Mouse (Mus musculus): ENCODE results near the gene Sem1. TPM values are rescaled to one million over a fixed set of nuclear protein-coding genes. Genes with fewer than 3 reads are reported as not detected.
"Not testable (repeated sequence)": the region's sequence is repeated elsewhere in the genome, so short reads cannot be mapped to it uniquely, and the experiment has no call there.

Sem1 gene
- 10 to 100 TPM; 33.1 to 43.4 (median 39.7) TPM for total RNA-seq (2022)

- peak; percentile 75 to 81 for DNase-seq (ENCODE audit: low spot score in 2 of 2)
These were observed at the start of gene Sem1 for GRCm38 (mm10) chr6:6578304-6579149. Sem1 (minus strand) TSS chr6:6578663.

GRCm38 (mm10) chr6:6622846-6623749 lies 44.6 kb upstream of the Sem1 start:
- peak in 1 of 2 experiments; percentile 3 for DNase-seq (ENCODE audit: low spot score in 2 of 2)

- DNase-seq (ENCODE audit: low spot score in 2 of 2) = no peak
These were observed 25.4 kb upstream of the Sem1 start for GRCm38 (mm10) chr6:6603561-6604544.

DNA sequence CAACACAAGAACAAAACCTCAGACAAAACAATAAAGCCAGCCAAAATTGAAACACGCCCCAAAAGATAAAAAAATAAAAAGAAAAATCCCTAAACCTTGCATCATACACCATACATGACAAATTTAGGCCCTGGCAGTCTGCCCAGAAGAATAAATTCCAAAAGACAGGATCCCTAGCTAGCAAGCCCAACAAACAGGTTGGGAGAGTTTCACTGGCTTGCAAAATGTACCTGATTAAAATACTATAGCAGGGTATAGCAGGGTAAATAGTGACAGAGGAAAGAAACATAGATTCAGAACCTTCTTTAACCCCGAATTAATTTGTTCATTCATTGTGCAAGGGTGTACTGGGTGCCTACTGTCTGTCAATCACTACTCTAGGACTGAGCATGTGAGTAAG lies 7.8 kb upstream of the Sem1 start:
- DNase-seq (ENCODE audit: low spot score in 2 of 2) = no peak

- no peak for DNase-seq (ENCODE audit: low spot score in 2 of 2)
These were observed 3.4 kb upstream of the Sem1 start for GRCm38 (mm10) chr6:6581849-6582248.

DNA sequence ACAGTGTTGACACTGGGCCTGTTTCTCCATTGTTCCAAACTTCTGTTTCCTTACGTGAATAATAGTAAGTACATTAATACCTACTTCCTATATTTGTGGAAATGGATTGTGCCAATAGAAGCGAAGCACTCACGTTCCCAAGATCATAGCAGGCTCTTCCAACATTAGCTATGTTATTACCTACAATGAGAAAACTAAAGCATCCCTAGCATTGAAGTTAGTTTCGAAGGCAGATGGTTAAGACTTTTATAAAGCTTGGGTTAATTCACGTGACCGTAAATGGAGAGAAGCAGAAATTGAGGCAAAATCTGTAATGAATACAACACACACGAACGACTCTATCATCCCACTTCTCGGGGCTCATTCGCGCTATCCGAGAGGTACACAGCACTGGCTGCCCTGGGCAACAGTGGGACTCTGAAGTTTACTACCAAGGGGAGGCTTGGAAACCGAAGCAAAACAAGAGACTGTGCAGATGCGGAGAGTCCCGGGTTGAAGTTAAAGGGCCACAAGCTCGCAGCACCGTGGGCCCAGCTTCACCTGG lies 650 bp downstream of the Sem1 start:
- DNase-seq (ENCODE audit: low spot score in 2 of 2) = no peak

GRCm38 (mm10) chr6:6577291-6577690 lies 1.2 kb downstream of the Sem1 start:
- DNase-seq (ENCODE audit: low spot score in 2 of 2) = no peak

DNA sequence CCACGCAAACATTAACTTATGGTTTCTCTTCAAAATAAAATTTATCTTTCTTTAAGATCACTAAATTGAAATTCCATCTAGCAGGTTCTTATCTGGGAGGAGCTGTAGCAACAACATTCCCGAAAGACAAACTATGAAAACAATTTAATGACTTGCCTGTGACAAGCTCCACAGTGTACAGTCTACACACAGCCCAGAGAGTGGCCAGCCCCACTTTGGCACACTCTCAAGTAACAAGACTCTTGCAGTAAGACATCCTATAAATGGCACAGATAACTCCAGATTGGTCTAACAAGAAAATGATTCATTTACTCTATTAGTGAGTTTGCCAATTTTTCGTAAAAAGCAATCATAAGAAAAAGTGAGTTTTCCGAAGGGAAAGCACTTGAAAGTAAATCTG lies 2.7 kb downstream of the Sem1 start:
- DNase-seq (ENCODE audit: low spot score in 2 of 2) = no peak

GRCm38 (mm10) chr6:6568436-6568835 lies 10.0 kb downstream of the Sem1 start:
- no peak for DNase-seq (ENCODE audit: low spot score in 2 of 2)

- no peak for DNase-seq (ENCODE audit: low spot score in 2 of 2)
These were observed 14.8 kb downstream of the Sem1 start for GRCm38 (mm10) chr6:6563691-6564090.

GRCm38 (mm10) chr6:6562716-6563115 lies 15.7 kb downstream of the Sem1 start:
- no peak for DNase-seq (ENCODE audit: low spot score in 2 of 2)

DNA sequence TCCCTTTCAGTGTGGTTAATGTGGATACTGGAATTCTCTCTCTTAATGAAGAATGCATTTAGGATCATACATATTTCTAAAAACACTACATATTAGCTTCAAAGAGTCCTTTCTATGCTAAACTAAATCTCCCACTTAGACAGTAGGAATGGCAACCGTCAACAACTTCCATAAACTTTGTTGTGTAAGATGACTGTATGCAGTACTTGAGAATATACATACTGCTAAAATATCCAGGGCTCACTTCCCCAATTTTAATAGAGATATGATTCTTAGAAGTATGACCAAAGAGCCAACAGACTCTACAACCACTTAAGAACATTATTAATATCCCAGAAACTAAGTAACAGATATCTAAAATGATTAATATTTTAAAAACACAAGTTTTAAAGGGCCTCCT lies 20.8 kb downstream of the Sem1 start:
- DNase-seq (ENCODE audit: low spot score in 2 of 2) = no peak

DNA sequence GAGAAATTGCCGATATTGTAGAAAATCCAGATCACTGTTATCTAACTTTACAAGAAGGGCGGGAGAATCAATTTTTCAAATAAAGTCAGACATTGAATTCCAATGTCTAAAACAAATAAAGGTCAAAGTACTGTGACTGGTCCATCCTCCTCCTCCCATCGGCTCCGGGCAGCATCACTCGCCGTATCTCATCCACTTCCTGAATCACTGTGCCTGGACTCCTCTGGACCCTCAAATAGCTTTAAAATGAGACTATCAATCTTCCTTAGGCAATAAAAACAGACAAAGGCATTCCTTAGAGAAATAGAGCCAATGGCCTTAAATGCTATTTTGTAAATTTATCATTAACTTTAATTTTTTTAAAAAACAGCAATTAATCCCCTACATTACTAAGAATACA lies 26.5 kb downstream of the Sem1 start:
- no peak for DNase-seq (ENCODE audit: low spot score in 2 of 2)

DNA sequence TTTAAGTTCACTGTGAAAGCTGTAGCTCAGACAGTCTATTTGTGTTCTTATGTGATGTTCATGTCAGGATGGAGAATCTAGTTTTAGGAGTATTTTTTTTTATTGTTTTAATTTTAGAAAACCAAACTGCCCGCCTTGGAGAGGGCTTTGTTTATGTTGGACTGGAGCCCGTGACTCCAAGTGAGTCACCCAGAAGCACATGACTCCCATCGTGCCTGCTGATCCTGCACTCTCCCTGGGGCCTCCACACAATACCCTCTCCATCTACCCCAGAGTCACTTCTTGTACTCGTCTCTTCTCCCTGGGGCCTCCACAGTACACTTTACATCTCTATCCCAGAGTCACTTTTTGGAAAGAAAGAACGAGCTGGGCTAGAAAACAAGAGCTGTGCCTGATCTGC lies 30.5 kb downstream of the Sem1 start:
- DNase-seq (ENCODE audit: low spot score in 2 of 2) = no peak

DNA sequence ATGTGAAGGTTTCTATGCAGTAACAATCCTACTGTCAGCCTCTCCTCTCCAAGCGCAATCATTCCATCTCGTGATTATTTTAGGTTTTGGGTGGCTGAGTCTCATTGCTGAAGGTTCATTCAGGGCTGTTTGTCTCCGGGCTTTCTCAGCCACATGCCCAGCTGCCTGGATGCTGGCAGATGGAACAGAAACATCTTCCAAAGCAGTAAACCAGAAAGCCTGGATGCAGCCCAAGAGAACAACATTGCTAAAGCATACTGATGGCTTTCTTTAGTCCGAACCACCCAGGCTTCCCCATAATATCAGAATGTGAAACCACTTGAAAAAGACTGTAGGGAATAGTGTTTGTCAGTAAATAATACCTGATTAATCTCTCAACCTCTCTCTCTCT lies 34.2 kb downstream of the Sem1 start:
- DNase-seq (ENCODE audit: low spot score in 2 of 2) = peak in 1 of 2 experiments; percentile 34

DNA sequence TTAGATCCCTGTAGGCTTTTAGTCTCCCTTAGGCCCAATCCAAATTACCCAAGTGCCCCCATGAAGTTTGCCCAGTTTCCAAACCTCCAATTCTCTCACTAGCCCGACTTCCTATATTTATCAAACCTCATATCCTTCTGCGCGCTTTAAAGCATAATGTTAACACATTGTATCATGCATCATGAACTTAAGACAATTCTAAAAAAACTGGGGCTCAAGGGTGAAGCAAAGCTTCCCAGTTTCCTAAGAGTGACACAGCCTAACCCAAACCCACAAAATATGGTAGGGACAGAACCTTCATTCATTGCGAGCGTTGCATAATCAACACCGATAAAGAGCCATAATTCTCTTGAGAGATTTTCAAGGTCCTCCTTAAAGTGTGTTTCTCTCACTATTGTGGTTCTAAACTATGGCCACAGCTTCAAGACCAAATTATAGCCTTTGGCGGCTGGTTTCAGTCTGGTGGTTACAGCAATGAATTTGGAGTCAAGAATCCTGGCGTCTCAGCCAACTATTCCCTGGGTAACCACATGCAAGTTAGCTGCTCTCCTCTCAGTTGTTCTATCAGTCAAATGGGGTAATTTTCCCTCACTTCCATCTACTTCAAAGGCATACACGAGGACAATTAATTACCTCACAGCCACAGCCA lies 34.7 kb downstream of the Sem1 start:
- no peak for DNase-seq (ENCODE audit: low spot score in 2 of 2)

- DNase-seq (ENCODE audit: low spot score in 2 of 2) = no peak
These were observed 36.3 kb downstream of the Sem1 start for GRCm38 (mm10) chr6:6542133-6542532.

DNA sequence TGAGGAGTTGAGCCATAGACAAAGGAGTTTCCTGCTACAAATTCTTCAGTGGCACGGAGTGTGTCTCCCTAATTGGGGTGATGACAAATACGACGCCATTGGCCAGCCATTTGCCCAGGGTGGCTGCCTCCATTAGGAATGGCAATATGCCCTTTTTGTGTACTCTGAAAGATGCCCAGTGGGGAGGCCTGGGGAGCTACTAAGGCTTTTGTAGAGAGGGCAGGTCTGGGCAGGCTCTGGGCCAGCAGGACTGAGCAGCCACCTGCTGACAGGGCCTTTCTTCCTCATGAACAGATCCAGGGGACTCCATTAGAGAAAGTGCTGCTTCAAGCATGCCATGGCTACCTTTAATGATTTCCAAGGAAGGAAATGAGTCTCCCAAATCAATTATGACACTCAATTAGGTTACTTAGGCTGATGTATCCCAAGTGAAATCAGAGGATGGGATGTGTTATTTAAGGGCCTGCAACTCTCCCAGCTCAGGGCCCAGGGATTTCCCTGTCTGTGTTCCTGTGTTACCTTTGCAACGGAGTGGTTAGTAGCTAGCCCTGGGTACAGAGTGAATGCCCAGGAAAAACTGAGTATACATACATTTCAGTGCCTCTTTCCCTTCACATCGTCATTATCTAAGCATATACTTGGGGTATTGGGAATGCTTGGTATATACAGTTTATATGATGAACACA lies 41.5 kb downstream of the Sem1 start:
- DNase-seq (ENCODE audit: low spot score in 2 of 2) = no peak

DNA sequence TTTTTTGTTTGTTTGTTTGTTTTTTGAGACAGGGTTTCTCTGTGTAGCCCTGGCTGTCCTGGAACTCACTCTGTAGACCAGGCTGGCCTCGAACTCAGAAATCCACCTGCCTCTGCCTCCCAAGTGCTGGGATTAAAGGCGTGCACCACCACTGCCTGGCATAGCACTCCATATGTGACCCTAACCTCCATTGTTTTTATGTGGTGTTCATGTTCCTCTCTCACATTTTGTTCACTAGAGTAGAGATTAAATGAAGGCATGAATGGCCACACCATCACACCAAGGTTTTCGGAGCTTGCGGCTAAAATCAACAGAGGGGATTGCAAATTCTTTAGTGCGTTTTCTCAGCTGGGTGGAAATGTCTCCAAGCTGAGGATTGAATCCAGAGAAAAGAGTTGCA lies 42.1 kb downstream of the Sem1 start:
- not testable (repeated sequence) for DNase-seq (ENCODE audit: low spot score in 2 of 2)

Measured in left cerebral cortex, adult 8-10 months (tissue).